Mouse (Mus musculus) heart, embryonic 12.5 days (tissue): ENCODE measurements around the gene Rpl10a. TPM values are rescaled to one million over a fixed set of nuclear protein-coding genes. Genes with fewer than 3 reads are reported as not detected.
A peak's percentile ranks its signal among the peaks of the same experiment; 100 is the strongest.

Source experiments
- ATAC-seq: fragments of 200-750 bp; cut with Nextera tagmentation; 2 replicates; pipeline ENCODE4 v1.8.0; 2017; ENCODE audit warnings: moderate TSS enrichment, moderate library complexity; ENCODE audit not compliant: insufficient number of reproducible peaks, low FRiP score
- H3K27ac ChIP-seq: fragments of 300-500 bp; sonication (generic); 2 replicates; pipeline ENCODE4 v1.5.1; 2016; ENCODE audit warnings: mild to moderate bottlenecking, moderate library complexity; ENCODE audit not compliant: poor library complexity, severe bottlenecking
- H3K27me3 ChIP-seq: fragments of 300-500 bp; sonication (generic); replicated peaks from 2 replicates; pipeline ENCODE4 v1.6.1; 2016; ENCODE audit warnings: mild to moderate bottlenecking, moderate library complexity
- H3K36me3 ChIP-seq: fragments of 300-500 bp; sonication (generic); 2 replicates; pipeline ENCODE4 v1.6.1; 2016; ENCODE audit warnings: mild to moderate bottlenecking, moderate library complexity
- H3K4me1 ChIP-seq: fragments of 300-500 bp; sonication (generic); replicated peaks from 2 replicates; pipeline ENCODE4 v1.6.1; 2016; ENCODE audit warnings: mild to moderate bottlenecking
- H3K4me2 ChIP-seq: fragments of 300-500 bp; sonication (generic); 2 replicates; pipeline ENCODE4 v1.6.1; 2016; ENCODE audit warnings: mild to moderate bottlenecking, moderate library complexity
- H3K4me3 ChIP-seq: fragments of 300-500 bp; sonication (generic); 2 replicates; pipeline ENCODE4 v1.5.1; 2016; ENCODE audit warnings: mild to moderate bottlenecking
- H3K9ac ChIP-seq: fragments of 300-500 bp; sonication (generic); 2 replicates; pipeline ENCODE4 v1.6.1; 2016; ENCODE audit warnings: mild to moderate bottlenecking, moderate library complexity
- H3K9me3 ChIP-seq: fragments of 300-500 bp; sonication (generic); replicated peaks from 2 replicates; pipeline ENCODE4 v1.6.1; 2016; ENCODE audit warnings: mild to moderate bottlenecking, moderate library complexity
- WGBS: fragments of 180-500 bp; shearing (Covaris S2); methylation state at CpG from one replicate; pipeline ENCODE4 v1.1.7; 2016; 5-methylcytosine and 5-hydroxymethylcytosine counted together
- polyA plus RNA-seq: library from polyadenylated mRNA; unstranded; fragments of >200 nt; fragmentation: Nextera tagmentation; extraction: Ambion mirVana; gene quantifications from 2 replicates; pipeline ENCODE4 v1.2.1, GENCODE M21; 2016

Rpl10a gene
- polyA plus RNA-seq: 301 and 344 TPM in 2 replicates

DNA sequence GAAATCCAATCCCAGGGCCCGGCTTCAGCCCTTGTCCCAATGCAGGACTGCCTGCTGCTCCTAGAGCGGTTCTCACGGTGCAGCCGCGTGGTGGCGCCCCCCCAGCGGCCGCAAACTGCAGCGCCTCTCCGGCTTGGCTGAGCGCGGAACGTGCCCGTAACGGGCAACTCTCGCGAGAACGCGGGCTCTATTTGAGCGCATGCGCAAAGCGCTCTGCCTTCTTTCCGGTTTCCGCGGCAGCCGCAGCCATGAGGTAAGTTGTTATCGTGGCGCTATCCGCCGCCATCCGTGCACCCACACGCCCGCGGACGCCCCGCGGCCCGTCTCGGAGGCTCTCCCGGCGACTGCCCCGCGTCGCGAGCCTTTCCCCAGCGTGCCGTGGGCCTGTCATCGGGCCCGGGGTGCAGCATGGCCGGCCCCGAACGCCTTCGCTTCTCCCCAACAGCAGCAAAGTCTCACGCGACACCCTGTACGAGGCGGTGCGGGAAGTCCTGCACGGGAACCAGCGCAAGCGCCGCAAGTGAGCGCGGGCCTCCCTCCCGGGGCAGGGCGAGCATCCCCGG, at the start of gene Rpl10a:
Rpl10a (plus strand) TSS at position 106 of the 563 bp plus-strand sequence.
- ATAC-seq: peak; percentile 88

GRCm38 (mm10) chr17:28279236-28279635, 49.0 kb upstream of the Rpl10a start:
- no peak overlapping the region for H3K4me3 ChIP-seq
- no peak overlapping the region for H3K27ac ChIP-seq
- no peaks in the 10 kb centered on the region for H3K27me3 ChIP-seq
- H3K4me1 ChIP-seq: peaks cover 27% of the 10 kb centered on the region
- H3K36me3 ChIP-seq: no peaks in the 10 kb centered on the region
- WGBS: 51% methylated on average over 4 of the region's 4 CpGs
- no peaks in the 10 kb centered on the region for H3K9me3 ChIP-seq
- H3K4me2 ChIP-seq: no peak overlapping the region
- no peak for ATAC-seq
- H3K9ac ChIP-seq: no peak overlapping the region

More for the DNA sequence above, at the start of gene Rpl10a:
- no peaks in the 10 kb centered on the region for H3K27me3 ChIP-seq
- peaks cover 63% of the 10 kb centered on the region for H3K36me3 ChIP-seq
- WGBS: under 1% methylated on average over 66 of the region's 67 CpGs
- H3K27ac ChIP-seq: peak within 1 kb of the TSS; percentile 94
- H3K9ac ChIP-seq: peak within 1 kb of the TSS; percentile 100
- peak within 1 kb of the TSS; percentile 83 for H3K4me2 ChIP-seq
- no peaks in the 10 kb centered on the region for H3K9me3 ChIP-seq
- peak within 1 kb of the TSS; percentile 98 for H3K4me3 ChIP-seq
- H3K4me1 ChIP-seq: peaks cover 46% of the 10 kb centered on the region

GRCm38 (mm10) chr17:28279780-28280422, 48.4 kb upstream of the Rpl10a start:
- Histone ChIP-seq H3K27me3 (no peaks in the 10 kb centered on the region), H3K36me3 (no peaks in the 10 kb centered on the region), H3K9ac (0 out of 2 replicates have a peak overlapping the region, but pooled peaks have one; percentile 1), H3K27ac (peak overlapping the region; percentile 8; the same call in 1 of the 2 replicates), H3K9me3 (no peaks in the 10 kb centered on the region), H3K4me2 (no peak overlapping the region), H3K4me1 (peaks cover 27% of the 10 kb centered on the region), H3K4me3 (no peak overlapping the region)
- 52% methylated on average over 15 of the region's 15 CpGs for WGBS
- peak; percentile 38; the same call in 1 of the 2 replicates for ATAC-seq

GRCm38 (mm10) chr17:28280423-28280800, 47.9 kb upstream of the Rpl10a start:
- Histone ChIP-seq H3K36me3 (no peaks in the 10 kb centered on the region), H3K9ac (0 out of 2 replicates have a peak overlapping the region, but pooled peaks have one; percentile 1), H3K27me3 (no peaks in the 10 kb centered on the region), H3K4me3 (no peak overlapping the region), H3K27ac (peak overlapping the region; percentile 8; the same call in 1 of the 2 replicates), H3K4me2 (no peak overlapping the region), H3K9me3 (no peaks in the 10 kb centered on the region), H3K4me1 (peaks cover 27% of the 10 kb centered on the region)
- peak; percentile 15; the same call in 1 of the 2 replicates for ATAC-seq
- 66% methylated on average over 7 of the region's 7 CpGs for WGBS

DNA sequence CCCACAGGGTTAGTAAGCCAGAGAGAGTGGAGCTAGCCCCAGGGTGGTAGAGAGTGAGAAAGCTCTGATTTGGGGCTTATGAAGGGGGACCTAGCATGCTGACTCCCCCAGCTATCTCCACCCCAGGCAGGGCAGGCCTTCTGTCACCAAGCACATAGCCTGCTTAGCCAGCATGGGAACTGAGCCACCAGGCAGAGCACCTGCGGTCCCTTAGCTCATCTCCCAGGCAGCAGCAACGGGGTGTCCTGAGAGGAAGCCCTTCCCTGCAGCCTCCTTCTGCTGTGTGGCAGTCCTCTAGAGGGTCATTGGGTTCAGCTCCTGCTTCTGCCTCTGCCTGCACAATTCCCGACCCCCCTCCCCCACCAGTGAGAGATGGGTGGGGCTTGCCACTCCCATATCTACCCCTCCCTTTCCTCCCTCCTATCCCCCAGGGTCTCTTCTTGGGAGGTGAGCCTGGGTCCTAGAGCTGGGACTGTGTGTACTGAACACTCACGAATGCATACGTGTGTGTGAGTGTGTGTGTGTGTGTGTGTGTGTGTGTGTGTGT, 47.4 kb upstream of the Rpl10a start:
- Histone ChIP-seq H3K4me3 (no peak overlapping the region), H3K9me3 (no peaks in the 10 kb centered on the region), H3K36me3 (no peaks in the 10 kb centered on the region), H3K4me1 (peaks cover 28% of the 10 kb centered on the region), H3K27ac (no peak overlapping the region), H3K9ac (0 out of 2 replicates have a peak overlapping the region, but pooled peaks have one; percentile 32), H3K27me3 (no peaks in the 10 kb centered on the region), H3K4me2 (no peak overlapping the region)
- 54% methylated on average over 5 of the region's 5 CpGs for WGBS
- no peak for ATAC-seq

- 86% methylated on average over 7 of the region's 7 CpGs for WGBS
- H3K4me1 ChIP-seq: peaks cover 37% of the 10 kb centered on the region
These were observed 46.3 kb upstream of the Rpl10a start for GRCm38 (mm10) chr17:28281866-28282441.

DNA sequence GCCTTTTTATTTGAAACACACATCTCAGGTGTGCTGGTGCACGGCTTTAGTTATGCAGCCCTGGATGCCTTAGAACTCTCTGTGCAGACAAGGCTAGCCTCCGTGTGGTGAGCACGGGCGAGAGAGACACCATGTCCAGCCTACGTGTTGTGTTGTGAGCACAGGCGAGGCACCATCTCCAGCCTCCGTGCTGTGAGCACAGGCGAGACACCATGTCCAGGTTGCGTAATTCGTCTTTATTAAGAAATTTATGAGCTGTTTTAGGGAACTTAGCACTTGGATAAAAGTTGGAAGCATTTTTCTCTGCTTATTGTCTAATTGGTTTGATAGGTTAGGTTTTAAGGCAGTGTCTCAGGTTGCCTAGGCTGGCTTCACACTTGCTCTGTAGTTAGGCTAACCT, 45.1 kb upstream of the Rpl10a start:
- Histone ChIP-seq H3K36me3 (peaks cover 4% of the 10 kb centered on the region; the same call in 1 of the 2 replicates), H3K4me2 (no peak overlapping the region), H3K27ac (no peak overlapping the region), H3K4me3 (no peak overlapping the region), H3K9me3 (no peaks in the 10 kb centered on the region), H3K27me3 (no peaks in the 10 kb centered on the region), H3K4me1 (peaks cover 49% of the 10 kb centered on the region), H3K9ac (no peak overlapping the region)
- 87% methylated on average over 10 of the region's 10 CpGs for WGBS
- no peak for ATAC-seq

More at GRCm38 (mm10) chr17:28281866-28282441, 46.3 kb upstream of the Rpl10a start:
- Histone ChIP-seq H3K4me2 (no peak overlapping the region), H3K27me3 (no peaks in the 10 kb centered on the region), H3K36me3 (peaks cover under 1% of the 10 kb centered on the region; the same call in 1 of the 2 replicates), H3K4me3 (no peak overlapping the region), H3K27ac (no peak overlapping the region), H3K9ac (no peak overlapping the region), H3K9me3 (no peaks in the 10 kb centered on the region)
- no peak for ATAC-seq

GRCm38 (mm10) chr17:28286133-28286532, 42.1 kb upstream of the Rpl10a start:
- peaks cover 35% of the 10 kb centered on the region for H3K4me1 ChIP-seq
- H3K4me3 ChIP-seq: no peak overlapping the region
- no peaks in the 10 kb centered on the region for H3K9me3 ChIP-seq
- no peak for ATAC-seq
- H3K9ac ChIP-seq: no peak overlapping the region
- H3K27ac ChIP-seq: no peak overlapping the region
- WGBS: 74% methylated on average over 10 of the region's 10 CpGs
- H3K27me3 ChIP-seq: no peaks in the 10 kb centered on the region
- H3K4me2 ChIP-seq: no peak overlapping the region
- H3K36me3 ChIP-seq: peaks cover 4% of the 10 kb centered on the region; the same call in 1 of the 2 replicates

GRCm38 (mm10) chr17:28286964-28287363, 41.3 kb upstream of the Rpl10a start:
- ATAC-seq: 0 out of 2 replicates have a peak, but pooled peaks have one; percentile 16
- Histone ChIP-seq H3K9me3 (peaks cover under 1% of the 10 kb centered on the region; the same call in 1 of the 2 replicates), H3K4me2 (no peak overlapping the region), H3K4me1 (peaks cover 31% of the 10 kb centered on the region), H3K27ac (no peak overlapping the region), H3K4me3 (no peak overlapping the region), H3K9ac (no peak overlapping the region), H3K27me3 (no peaks in the 10 kb centered on the region), H3K36me3 (peaks cover 7% of the 10 kb centered on the region)
- 46% methylated on average over 5 of the region's 5 CpGs for WGBS

DNA sequence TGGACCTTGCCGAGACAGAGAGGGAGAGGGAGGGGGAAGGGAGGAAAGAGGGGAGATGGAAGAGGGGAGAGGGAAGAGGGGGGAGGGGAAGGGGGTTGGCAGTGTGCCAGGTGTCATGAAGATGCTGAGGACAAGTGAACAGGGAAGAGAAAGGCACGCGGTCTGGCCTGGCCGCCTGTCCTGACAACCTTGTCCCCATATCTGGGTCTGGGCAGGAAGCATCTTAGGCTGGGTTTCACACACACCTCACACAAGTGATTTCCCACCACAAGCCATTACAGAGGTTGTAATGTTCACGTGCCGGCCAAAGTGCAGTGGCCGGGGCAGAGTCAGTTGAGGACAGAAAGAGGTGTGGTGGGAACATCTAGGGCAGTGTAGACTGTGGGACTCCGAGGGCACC, 40.7 kb upstream of the Rpl10a start:
- peaks cover 12% of the 10 kb centered on the region for H3K36me3 ChIP-seq
- peaks cover 31% of the 10 kb centered on the region for H3K4me1 ChIP-seq
- H3K9ac ChIP-seq: no peak overlapping the region
- 38% methylated on average over 8 of the region's 8 CpGs for WGBS
- no peak overlapping the region for H3K4me3 ChIP-seq
- H3K9me3 ChIP-seq: peaks cover 6% of the 10 kb centered on the region
- 0 out of 2 replicates have a peak, but pooled peaks have one; percentile 23 for ATAC-seq
- no peak overlapping the region; the same call in 1 of the 2 replicates for H3K27ac ChIP-seq
- no peaks in the 10 kb centered on the region for H3K27me3 ChIP-seq
- H3K4me2 ChIP-seq: no peak overlapping the region

- H3K9ac ChIP-seq: no peak overlapping the region
- H3K9me3 ChIP-seq: peaks cover 7% of the 10 kb centered on the region
- WGBS: 54% methylated on average over 5 of the region's 5 CpGs
- peaks cover 31% of the 10 kb centered on the region for H3K4me1 ChIP-seq
- H3K4me2 ChIP-seq: no peak overlapping the region
- no peak overlapping the region; the same call in 1 of the 2 replicates for H3K27ac ChIP-seq
- H3K36me3 ChIP-seq: peaks cover 12% of the 10 kb centered on the region
- ATAC-seq: 0 out of 2 replicates have a peak, but pooled peaks have one; percentile 7
- H3K27me3 ChIP-seq: no peaks in the 10 kb centered on the region
- H3K4me3 ChIP-seq: no peak overlapping the region
These were observed 40.3 kb upstream of the Rpl10a start for GRCm38 (mm10) chr17:28287980-28288379.
